Mouse (Mus musculus): ENCODE data around the gene Cdc42bpb. TPM values are rescaled to one million over a fixed set of nuclear protein-coding genes. Genes with fewer than 3 reads are reported as not detected.

Cdc42bpb gene
- 51.7 TPM for polyA plus RNA-seq (2014; fragmentation: Illumina TruSeq; extraction: RNeasy Lipid Tissue Mini Kit (QIAGEN cat#74804); ENCODE audit: insufficient read depth, low read depth, low replicate concordance)

DNA sequence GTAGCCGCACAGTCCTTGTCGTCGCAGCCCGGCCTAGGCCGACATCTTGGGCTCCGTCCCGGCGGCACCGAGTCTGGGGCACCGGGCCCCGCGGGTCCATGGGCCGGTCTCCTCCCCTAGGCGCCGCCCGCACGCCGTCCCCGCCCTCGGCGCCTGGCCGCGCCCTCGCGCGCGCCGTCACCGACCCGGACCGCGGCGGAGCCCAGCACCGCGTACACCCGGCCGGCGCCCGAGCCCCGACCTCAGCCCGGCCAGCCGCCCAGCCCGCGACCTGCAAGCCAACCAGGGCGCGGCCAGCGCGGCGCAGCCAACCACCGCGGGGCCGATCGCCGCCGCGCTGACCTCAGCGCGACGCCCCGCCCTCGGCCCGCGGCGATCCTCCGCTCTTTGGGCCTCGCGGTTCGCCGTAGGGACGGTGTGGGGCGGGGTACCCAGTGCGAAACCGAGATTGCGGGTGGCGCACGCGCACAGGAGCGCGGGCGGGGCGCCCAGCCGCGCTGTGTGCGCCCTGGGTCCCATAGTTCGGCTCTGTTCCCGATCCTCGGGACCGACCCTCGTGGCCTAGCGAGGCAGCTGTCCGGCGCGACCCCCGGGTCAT lies at the start of gene Cdc42bpb:
Gene Cdc42bpb, minus strand, starts transcription at position 343 of the 598 bp plus-strand sequence.

GRCm38 (mm10) chr12:111416921-111417779 lies 39.6 kb upstream of the Cdc42bpb start, which contains the start of gene Exoc3l4:
Gene Exoc3l4 (plus strand): TSS chr12:111417017.

GRCm38 (mm10) chr12:111406622-111407021 lies 29.1 kb upstream of the Cdc42bpb start, which contains the start of gene Lbhd2:
Gene Lbhd2 (plus strand): TSS chr12:111406809.

GRCm38 (mm10) chr12:111270629-111271277 lies 106.8 kb downstream of the Cdc42bpb start, which contains the start of gene Amn:
Gene Amn (plus strand): TSS chr12:111271095.

Other genes with a start within 250 kb of the Cdc42bpb start
- 4.9 TPM for gene Traf3, start 211.3 kb downstream of the Cdc42bpb start, polyA plus RNA-seq (2014; fragmentation: Illumina TruSeq; extraction: RNeasy Lipid Tissue Mini Kit (QIAGEN cat#74804); ENCODE audit: insufficient read depth, low read depth, low replicate concordance)
- not detected for gene 4930595D18Rik, start 193.2 kb downstream of the Cdc42bpb start, polyA plus RNA-seq (2014; fragmentation: Illumina TruSeq; extraction: RNeasy Lipid Tissue Mini Kit (QIAGEN cat#74804); ENCODE audit: insufficient read depth, low read depth, low replicate concordance)
- gene Amn, start 106.6 kb downstream of the Cdc42bpb start, polyA plus RNA-seq (2014; fragmentation: Illumina TruSeq; extraction: RNeasy Lipid Tissue Mini Kit (QIAGEN cat#74804); ENCODE audit: insufficient read depth, low read depth, low replicate concordance): not detected
- gene Lbhd2, start 29.1 kb upstream of the Cdc42bpb start, polyA plus RNA-seq (2014; fragmentation: Illumina TruSeq; extraction: RNeasy Lipid Tissue Mini Kit (QIAGEN cat#74804); ENCODE audit: insufficient read depth, low read depth, low replicate concordance): not detected
- gene Exoc3l4, start 39.3 kb upstream of the Cdc42bpb start, polyA plus RNA-seq (2014; fragmentation: Illumina TruSeq; extraction: RNeasy Lipid Tissue Mini Kit (QIAGEN cat#74804); ENCODE audit: insufficient read depth, low read depth, low replicate concordance): 10.0 TPM
- 15.7 TPM for gene Tnfaip2, start 64.8 kb upstream of the Cdc42bpb start, polyA plus RNA-seq (2014; fragmentation: Illumina TruSeq; extraction: RNeasy Lipid Tissue Mini Kit (QIAGEN cat#74804); ENCODE audit: insufficient read depth, low read depth, low replicate concordance)
- not detected for gene Gm266, start 108.1 kb upstream of the Cdc42bpb start, polyA plus RNA-seq (2014; fragmentation: Illumina TruSeq; extraction: RNeasy Lipid Tissue Mini Kit (QIAGEN cat#74804); ENCODE audit: insufficient read depth, low read depth, low replicate concordance)
- gene Eif5, start 160.3 kb upstream of the Cdc42bpb start, polyA plus RNA-seq (2014; fragmentation: Illumina TruSeq; extraction: RNeasy Lipid Tissue Mini Kit (QIAGEN cat#74804); ENCODE audit: insufficient read depth, low read depth, low replicate concordance): 83.5 TPM
- 30.1 TPM for gene Mark3, start 196.8 kb upstream of the Cdc42bpb start, polyA plus RNA-seq (2014; fragmentation: Illumina TruSeq; extraction: RNeasy Lipid Tissue Mini Kit (QIAGEN cat#74804); ENCODE audit: insufficient read depth, low read depth, low replicate concordance)